Mouse (Mus musculus): ENCODE results near the gene Gabrb1.

Gene Gabrb1

GRCm38 (mm10) chr5:71828996-71829395 is 171.1 kb downstream of the Gabrb1 start:
- no peak for DNase-seq (ENCODE audit: low spot score in 2 of 2)

- DNase-seq (ENCODE audit: low spot score in 2 of 2), result no peak
Measured at GRCm38 (mm10) chr5:71830342-71830741, 172.4 kb downstream of the Gabrb1 start.

DNA sequence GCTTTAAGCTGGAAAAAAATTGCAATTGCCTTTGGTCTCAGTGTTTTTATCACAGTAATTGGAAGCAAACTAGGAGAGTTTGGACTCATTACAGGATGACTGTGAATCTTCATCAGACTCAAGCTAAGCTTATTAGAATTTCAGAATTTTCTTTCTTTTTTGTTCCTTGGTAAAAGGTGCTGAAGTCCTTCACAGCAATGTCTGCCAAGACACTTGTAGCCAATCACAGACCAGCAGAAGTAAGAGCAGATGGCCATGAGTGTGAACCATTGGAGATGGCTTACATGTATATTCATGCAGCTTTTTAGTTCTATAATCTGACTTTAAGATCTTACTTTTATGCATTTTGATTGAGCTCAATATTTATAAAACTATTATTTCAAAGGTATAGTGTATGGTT is 184.3 kb downstream of the Gabrb1 start:
- no peak for DNase-seq (ENCODE audit: low spot score in 2 of 2)

DNA sequence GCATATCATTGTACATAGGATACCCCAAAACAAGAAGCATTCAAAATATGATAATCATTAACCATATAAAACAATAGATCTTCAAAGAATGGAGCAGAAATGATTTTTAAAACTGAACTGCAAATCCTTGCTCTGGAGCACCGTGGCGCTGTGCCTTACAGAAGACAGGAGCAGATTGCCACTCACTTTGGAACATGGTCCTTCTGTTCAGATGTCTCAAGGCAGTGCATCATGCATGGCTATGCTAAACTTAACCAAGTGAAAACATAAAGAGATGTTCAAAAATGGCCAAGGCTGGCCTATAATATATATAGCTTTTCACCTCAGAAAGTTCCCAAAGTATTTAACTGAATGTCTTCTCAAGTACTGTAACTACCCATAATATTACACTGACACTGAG is 240.3 kb downstream of the Gabrb1 start:
- no peak for DNase-seq (ENCODE audit: low spot score in 2 of 2)

- no peak for DNase-seq (ENCODE audit: low spot score in 2 of 2)
Measured at GRCm38 (mm10) chr5:71903399-71903798, 245.5 kb downstream of the Gabrb1 start.

DNA sequence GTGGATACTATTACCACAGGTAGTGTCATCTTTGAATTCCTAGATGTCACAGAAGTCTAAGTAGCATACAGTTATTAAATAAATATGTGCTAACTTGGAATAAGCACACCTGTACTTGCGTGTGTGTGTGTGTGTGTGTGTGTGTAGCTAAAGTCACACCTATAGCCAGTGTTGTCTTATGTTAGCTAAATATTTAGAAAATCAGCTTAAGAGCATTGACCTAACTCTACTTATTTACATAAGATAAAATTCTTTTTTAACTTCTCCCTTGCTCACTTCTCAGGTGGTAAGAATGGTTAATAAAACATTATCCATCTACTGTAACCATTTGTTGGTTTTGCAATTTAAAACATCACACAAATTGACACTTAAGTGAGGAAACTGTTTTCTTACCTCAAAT is 256.1 kb downstream of the Gabrb1 start:
- DNase-seq (ENCODE audit: low spot score in 2 of 2), result no peak

DNA sequence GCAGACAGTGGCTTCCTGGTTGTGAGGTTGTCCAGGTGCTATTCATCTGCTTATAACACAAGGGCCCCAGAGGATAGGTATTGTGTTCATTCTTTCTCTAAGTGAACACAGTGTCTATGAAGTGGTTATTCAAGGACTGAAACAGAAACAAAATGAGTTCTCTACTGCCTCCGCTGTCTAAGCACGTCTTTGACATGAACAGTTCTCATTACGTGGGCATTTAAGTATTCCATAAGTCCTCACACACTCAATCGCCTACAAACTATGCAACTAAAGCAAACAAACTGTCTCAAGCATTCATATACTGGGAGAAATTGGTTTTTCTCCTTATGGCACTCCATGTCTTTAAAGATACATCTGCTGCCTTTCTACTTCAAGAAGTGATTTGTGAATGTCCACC is 257.8 kb downstream of the Gabrb1 start:
- no peak for DNase-seq (ENCODE audit: low spot score in 2 of 2)

DNA sequence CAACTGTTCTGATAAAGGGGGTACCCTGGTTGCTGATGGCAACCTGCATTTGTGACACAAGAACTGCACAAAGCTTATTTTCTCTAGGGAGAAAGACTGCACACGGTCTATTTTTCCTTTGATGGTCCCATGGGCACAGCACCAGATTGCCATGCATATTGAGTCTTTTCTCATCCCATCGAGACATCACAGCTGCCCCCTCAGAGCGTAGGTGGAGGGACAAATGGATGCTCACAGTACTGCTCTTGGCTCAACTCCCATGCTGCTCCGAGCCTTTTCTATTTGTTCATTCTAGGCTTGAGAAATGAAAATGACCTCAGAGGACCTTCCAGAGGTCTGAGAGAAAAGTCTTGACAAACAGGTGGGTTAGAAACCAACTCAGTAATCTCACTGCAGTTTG is 259.3 kb downstream of the Gabrb1 start:
- no peak for DNase-seq (ENCODE audit: low spot score in 2 of 2)

- no peak for DNase-seq (ENCODE audit: low spot score in 2 of 2)
Measured at GRCm38 (mm10) chr5:71923636-71924035, 265.7 kb downstream of the Gabrb1 start.

DNA sequence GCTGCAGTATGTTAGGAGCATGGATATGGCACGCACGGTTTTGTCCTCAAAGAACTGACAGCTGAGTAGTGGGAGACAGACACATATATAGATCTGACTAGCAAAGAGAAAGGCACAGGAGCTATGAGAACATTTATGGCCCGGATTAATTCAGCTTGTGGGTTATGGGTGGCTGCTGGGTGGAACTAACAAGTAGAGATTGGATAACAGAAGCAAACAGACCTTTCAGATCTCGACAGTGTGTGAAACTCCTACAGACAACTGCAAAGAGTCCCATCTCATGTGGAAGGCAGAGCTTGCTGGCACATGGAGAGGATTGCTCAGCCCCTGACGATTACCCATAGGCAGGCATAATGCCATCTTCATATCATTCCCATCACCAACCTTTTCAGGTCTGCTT is 268.4 kb downstream of the Gabrb1 start:
- DNase-seq (ENCODE audit: low spot score in 2 of 2), result no peak

- no peak for DNase-seq (ENCODE audit: low spot score in 2 of 2)
Measured at GRCm38 (mm10) chr5:71930036-71930435, 272.1 kb downstream of the Gabrb1 start.

DNA sequence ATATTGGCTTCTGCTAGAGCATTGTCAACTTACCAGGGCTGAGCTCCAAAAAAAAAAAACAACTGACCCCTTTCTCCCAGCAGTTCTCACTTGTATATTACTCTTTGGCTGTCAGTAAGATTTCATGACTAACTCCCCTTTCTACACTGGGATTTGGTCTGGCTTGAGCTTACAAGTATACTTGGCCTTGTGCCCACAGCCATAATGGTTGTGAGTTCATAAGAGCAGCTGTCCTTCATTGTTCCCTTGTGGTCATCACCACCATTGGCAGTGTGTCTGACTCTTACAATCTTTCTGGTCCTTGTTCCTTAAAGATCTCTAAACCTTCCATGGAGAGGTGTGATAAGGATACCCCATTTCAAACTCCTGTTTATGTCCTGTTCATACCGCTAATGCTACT is 293.5 kb downstream of the Gabrb1 start:
- no peak for DNase-seq (ENCODE audit: low spot score in 2 of 2)

GRCm38 (mm10) chr5:71955070-71955685 is 297.3 kb downstream of the Gabrb1 start:
- DNase-seq (ENCODE audit: low spot score in 2 of 2), result no peak

DNA sequence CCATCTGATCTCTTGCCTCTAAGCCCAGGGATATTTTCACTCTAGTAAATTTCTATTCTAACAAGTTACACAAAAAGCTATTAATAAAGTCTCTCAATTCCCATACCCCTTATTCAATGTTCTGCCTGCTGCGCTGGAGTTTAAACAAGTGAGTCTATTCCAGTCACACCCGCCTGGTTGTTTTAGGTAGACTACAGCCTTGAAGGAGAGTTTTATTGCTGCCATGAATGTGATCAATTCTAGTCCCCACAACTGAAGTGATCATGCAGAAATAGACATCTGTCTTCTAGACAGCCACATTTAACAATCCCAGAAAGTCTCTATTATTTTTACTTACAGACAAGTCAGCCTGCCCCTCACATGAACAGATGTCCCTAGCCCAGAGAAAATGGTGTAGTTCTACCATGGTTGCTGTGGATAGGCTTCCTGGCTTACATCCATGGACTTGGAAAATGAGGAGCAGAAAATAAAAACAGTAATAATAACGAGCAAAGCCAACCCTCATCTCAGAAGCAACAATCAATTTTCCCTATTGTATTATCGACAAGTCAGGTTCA is 307.0 kb downstream of the Gabrb1 start:
- no peak for DNase-seq (ENCODE audit: low spot score in 2 of 2)

DNA sequence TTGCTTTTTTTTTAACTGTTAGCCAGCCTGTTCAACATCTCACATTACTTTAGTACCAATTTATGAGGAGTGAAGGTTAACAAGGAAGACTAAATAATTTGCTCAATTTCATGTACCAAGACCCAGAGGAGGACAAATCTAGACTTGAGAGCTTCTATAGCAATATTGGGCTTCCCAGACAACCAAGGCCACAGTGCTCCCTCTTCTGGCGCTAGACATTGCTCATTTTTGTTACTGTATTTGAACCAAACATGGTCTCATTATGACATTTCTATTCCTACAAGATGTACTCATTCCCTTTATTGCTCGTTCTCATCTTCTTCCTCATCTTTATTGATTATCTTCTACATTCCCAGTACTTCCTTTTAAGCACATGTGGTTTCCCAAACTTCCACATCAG is 307.6 kb downstream of the Gabrb1 start:
- no peak for DNase-seq (ENCODE audit: low spot score in 2 of 2)

DNA sequence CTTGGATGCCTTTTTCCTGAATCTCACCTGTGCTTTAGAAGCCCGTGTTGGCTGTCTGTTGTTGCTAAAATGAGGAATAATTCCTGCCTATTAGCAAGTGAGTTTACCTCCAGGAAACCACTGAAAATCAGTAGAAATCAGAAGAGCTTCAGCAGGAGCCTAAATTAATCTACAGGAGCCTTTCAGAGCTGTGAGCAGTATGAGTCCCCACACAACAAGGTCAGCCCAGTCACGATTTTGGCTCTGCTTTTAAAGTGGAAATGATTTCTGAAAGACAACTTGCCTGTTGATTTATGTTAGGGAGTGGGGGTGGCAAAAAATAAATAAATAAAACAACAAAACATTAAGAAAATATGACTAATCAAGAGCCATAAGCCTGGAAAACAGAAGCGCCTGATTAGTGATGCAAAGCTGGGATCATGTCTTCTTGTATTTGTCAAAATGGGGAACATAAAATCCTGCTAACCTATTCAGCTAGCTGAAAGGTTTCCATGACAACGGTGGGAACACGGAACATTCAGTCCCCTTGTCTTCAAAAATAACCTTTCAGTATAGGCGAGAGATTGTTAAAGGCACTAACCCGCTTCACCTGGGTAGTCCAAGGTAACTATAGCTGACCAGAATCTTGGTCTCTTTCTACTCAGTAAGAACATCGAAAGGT is 312.4 kb downstream of the Gabrb1 start:
- DNase-seq (ENCODE audit: low spot score in 2 of 2), result no peak

GRCm38 (mm10) chr5:71972831-71973230 is 314.9 kb downstream of the Gabrb1 start:
- no peak for DNase-seq (ENCODE audit: low spot score in 2 of 2)

DNA sequence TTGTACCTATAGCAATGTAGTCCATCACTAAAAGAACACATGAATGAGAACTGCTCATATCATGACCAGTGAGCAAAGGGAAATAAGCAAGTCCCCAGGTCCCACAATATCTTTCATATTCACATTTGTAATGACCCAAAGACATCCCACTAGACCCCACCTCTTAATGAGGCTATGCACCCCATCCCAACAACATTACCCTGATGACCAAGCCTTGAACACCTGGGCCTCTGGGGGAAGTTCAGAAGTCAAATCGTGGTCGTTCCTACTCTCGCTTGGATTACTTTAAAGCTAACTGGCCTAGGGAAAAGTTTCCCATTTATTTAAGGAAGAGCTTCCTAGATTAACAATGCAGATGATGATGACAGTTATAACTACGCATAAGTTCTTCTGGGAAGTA is 318.2 kb downstream of the Gabrb1 start:
- DNase-seq (ENCODE audit: low spot score in 2 of 2), result no peak

DNA sequence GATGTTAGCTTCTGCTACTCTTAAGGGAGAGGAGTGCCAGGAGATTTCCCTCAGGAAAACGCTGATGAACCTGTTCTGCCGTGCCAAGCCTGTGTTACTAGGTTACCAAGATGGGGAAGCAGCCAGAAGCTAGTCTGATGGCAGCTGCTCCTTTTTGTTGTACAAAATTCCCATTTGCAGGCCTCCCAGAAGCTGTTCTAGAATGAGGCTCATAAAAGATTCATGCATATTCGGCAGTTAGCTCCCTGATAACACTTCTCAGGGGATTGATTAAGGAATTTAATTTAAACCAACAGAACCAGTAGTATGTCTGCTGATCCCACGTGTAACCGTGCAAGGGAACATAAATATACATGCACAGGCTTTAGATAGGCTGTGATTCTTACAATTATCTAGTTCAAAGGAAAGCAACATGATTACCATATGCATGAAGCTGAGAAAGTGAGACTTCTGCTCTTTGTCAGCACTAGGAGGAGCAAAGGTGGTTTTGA is 318.7 kb downstream of the Gabrb1 start:
- no peak for DNase-seq (ENCODE audit: low spot score in 2 of 2)

GRCm38 (mm10) chr5:71986561-71986960 is 328.6 kb downstream of the Gabrb1 start:
- no peak for DNase-seq (ENCODE audit: low spot score in 2 of 2)

GRCm38 (mm10) chr5:71986983-71987398 is 329.1 kb downstream of the Gabrb1 start:
- DNase-seq (ENCODE audit: low spot score in 2 of 2), result no peak

GRCm38 (mm10) chr5:71999466-71999865 is 341.6 kb downstream of the Gabrb1 start:
- DNase-seq (ENCODE audit: low spot score in 2 of 2), result no peak

DNA sequence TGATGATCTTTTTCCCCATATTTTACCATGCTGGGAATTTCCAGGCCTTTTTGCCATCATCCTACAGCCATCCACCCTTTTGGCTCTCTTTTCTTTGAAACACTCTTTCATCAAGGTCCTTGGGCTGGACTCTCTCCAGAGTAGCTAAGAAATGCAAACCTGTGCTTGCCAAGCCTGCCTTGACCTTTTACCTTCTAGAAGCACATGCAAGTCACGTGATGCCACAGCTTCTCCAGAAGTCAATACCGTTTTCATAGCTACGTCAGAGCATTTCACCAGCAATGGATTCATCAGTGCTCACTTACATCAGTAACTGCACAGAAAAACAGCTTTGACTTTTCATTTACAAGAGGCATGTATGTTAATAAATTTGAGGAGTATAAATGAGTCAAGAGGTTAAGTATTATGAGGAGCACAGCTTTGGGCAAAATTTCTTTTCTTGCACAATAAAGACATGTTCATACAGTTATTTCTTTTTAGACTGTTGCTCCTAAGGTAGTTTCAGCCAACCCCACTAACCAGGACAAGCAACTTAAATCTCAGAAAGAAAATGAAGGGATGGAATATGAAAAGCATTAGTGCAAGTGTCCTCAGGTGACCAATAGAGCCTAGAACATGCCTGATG is 346.0 kb downstream of the Gabrb1 start:
- DNase-seq (ENCODE audit: low spot score in 2 of 2), result no peak
